Mouse (Mus musculus): Measurements from ENCODE around the gene Gm4553. TPM values are rescaled to one million over a fixed set of nuclear protein-coding genes. Genes with fewer than 3 reads are reported as not detected.
A peak's percentile ranks its signal among the peaks of the same experiment; 100 is the strongest.
"Not testable (repeated sequence)": the region's sequence is repeated elsewhere in the genome, so short reads cannot be mapped to it uniquely, and the experiment has no call there.

Gene Gm4553
- polyA plus RNA-seq (2012; rRNA removed), result not detected in 2 replicates

DNA sequence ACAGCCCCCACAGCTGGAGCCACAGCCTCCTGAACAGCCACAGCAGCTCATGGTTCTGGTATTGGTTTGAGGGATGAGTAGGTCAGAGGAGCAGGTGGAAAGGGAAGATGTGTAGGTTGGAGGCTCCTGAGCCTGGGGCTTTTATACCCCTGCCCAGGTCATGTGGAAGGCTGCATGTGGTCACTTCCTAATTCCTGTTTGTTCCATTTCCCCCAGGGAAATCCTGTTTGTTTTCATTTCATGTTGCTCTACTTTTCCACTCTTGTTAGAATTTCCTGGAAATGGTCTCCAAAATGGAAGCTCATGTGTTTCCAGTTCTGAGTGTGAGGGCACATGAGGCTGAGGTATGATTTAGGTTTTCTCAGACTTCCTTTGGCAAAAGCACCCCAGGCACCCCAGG is at the start of gene Gm4553:
Gm4553 (minus strand) TSS at position 101 of the 400 bp plus-strand sequence.
- H3K36me3 ChIP-seq (ENCODE audit: control insufficient read depth, insufficient read depth, low read length); H3K27ac ChIP-seq (ENCODE audit: insufficient read depth, low read depth, low read length); H3K4me3 ChIP-seq (ENCODE audit: low read depth, low read length); H3K4me1 ChIP-seq (ENCODE audit: control insufficient read depth, insufficient read depth, insufficient read length, low read length); H3K27me3 ChIP-seq (ENCODE audit: control insufficient read depth, insufficient read depth, low read length): not testable (repeated sequence)

DNA sequence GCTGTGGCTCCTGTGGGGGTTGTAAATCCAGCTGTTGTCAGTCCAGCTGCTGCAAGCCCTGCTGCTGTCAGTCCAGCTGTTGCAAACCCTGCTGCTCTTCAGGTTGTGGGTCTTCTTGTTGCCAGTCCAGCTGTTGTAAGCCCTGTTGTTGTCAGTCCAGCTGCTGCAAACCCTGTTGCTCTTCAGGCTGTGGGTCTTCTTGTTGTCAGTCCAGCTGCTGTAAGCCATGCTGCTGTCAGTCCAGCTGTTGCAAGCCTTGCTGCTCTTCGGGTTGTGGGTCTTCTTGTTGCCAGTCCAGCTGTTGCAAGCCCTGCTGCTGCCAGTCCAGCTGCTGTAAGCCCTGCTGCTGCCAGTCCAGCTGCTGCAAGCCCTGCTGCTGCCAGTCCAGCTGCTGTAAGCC is 46.6 kb upstream of the Gm4553 start:
- H3K27me3 ChIP-seq (ENCODE audit: control insufficient read depth, insufficient read depth, low read length); H3K4me3 ChIP-seq (ENCODE audit: low read depth, low read length); H3K36me3 ChIP-seq (ENCODE audit: control insufficient read depth, insufficient read depth, low read length); H3K27ac ChIP-seq (ENCODE audit: insufficient read depth, low read depth, low read length); H3K4me1 ChIP-seq (ENCODE audit: control insufficient read depth, insufficient read depth, insufficient read length, low read length): not testable (repeated sequence)
- WGBS, result 58% methylated on average over 1 of the region's 1 CpGs

DNA sequence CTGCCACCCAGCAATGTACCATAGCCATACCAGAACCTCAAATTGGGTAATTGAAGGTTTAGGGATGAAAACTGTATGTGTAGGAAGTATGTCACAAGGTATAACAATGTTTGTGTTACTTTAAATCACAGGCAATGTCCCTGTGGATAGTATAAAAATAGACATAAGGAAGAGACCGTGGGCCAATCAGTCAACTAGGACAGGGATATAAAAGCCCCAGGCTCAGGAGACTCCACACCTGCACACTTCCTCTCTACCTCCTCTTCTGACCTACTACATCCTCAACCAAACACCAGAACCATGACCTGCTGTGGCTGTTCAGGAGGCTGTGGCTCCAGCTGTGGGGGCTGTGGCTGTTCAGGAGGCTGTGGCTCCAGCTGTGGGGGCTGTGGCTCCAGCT is 46.0 kb upstream of the Gm4553 start, which contains the start of gene Gm7579:
Gm7579 (plus strand) TSS at position 301 of the 400 bp plus-strand sequence.
- Histone ChIP-seq H3K36me3 (ENCODE audit: control insufficient read depth, insufficient read depth, low read length) (no peaks in the 10 kb centered on the region), H3K4me3 (ENCODE audit: low read depth, low read length) (no peak within 1 kb of the TSS), H3K27ac (ENCODE audit: insufficient read depth, low read depth, low read length) (no peak within 1 kb of the TSS), H3K27me3 (ENCODE audit: control insufficient read depth, insufficient read depth, low read length) (no peaks in the 10 kb centered on the region), H3K4me1 (ENCODE audit: control insufficient read depth, insufficient read depth, insufficient read length, low read length) (no peaks in the 10 kb centered on the region)
- WGBS, result 43% methylated on average over 1 of the region's 1 CpGs
- TF ChIP-seq CTCF (IDR thresholded peaks at IDR 0.05; ENCODE audit: extremely low read depth, insufficient read length, insufficient replicate concordance, low read depth, low read length) (no peak), POLR2A (IDR thresholded peaks at IDR 0.05; ENCODE audit: low read depth, low read length) (no peak)

DNA sequence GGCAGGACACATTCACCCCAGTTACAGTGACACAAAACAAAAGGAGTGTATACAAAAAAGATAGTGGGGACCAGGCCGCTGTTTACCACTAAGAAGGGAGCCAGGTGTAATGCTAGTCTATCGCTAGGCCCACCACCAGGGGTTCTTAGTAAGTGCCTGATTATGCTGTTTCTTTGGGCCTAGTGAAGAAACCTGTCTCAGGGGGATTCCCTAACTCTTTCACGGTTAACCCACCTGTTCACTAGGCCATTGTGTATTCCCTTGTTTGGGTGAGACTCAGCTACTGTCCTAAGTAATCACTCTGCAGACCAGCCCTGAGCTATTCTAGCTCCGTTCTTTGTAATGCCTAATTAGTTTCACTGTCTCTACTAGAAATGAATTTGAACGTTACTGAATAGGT is 41.4 kb upstream of the Gm4553 start:
- not testable (repeated sequence) for H3K27ac ChIP-seq (ENCODE audit: insufficient read depth, low read depth, low read length); H3K36me3 ChIP-seq (ENCODE audit: control insufficient read depth, insufficient read depth, low read length); H3K27me3 ChIP-seq (ENCODE audit: control insufficient read depth, insufficient read depth, low read length); H3K4me3 ChIP-seq (ENCODE audit: low read depth, low read length)
- 94% methylated on average over 5 of the region's 5 CpGs for WGBS
- H3K4me1 ChIP-seq (ENCODE audit: control insufficient read depth, insufficient read depth, insufficient read length, low read length), result peaks cover 20% of the 10 kb centered on the region

DNA sequence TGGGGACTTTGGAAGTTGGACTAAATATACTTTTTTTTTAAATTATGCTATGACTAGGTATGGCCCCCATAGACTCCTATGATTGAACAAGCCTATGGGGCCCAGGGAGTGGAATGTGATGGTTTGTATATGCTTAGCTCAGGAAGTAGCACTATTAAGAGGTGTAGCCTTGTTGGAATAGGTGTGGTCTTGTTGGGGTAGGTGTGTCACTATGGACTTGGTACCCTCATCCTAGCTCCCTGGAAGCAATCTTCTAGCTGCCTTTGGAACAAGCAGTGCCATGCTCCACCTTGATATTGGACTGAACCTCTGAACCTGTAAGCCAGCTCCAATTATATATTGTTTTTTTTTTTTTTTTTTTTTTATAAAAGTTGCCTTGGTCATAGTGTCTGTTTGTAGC is 39.9 kb upstream of the Gm4553 start:
- no peak for TF ChIP-seq CTCF (IDR thresholded peaks at IDR 0.05; ENCODE audit: extremely low read depth, insufficient read length, insufficient replicate concordance, low read depth, low read length)
- no peak for TF ChIP-seq POLR2A (IDR thresholded peaks at IDR 0.05; ENCODE audit: low read depth, low read length)
- H3K36me3 ChIP-seq (ENCODE audit: control insufficient read depth, insufficient read depth, low read length), result no peaks in the 10 kb centered on the region
- H3K27ac ChIP-seq (ENCODE audit: insufficient read depth, low read depth, low read length), result no peak overlapping the region
- H3K4me1 ChIP-seq (ENCODE audit: control insufficient read depth, insufficient read depth, insufficient read length, low read length), result peaks cover 26% of the 10 kb centered on the region
- no peak overlapping the region for H3K4me3 ChIP-seq (ENCODE audit: low read depth, low read length)
- H3K27me3 ChIP-seq (ENCODE audit: control insufficient read depth, insufficient read depth, low read length), result no peaks in the 10 kb centered on the region

DNA sequence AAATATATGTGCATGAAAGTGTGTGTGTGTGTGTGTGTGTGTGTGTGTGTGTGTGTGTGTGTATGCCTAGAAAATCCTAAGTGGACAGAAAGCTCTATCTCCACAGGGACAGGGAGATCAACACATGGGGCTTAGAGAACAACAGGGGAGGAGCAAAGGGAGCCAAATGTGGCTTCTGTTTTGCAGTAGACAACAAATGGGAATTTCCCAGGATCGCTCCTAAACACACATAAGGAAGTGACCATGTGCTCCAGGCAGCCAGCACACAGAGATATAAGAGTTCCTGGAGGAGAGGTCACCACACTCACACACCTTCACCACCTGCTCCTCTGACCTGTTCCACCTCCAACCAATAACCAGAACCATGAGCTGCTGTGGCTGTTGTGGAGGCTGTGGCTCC is 35.5 kb upstream of the Gm4553 start, which contains the start of gene Krtap5-3:
Krtap5-3 (plus strand) TSS at position 301 of the 400 bp plus-strand sequence.
- Histone ChIP-seq H3K27me3 (ENCODE audit: control insufficient read depth, insufficient read depth, low read length) (no peaks in the 10 kb centered on the region), H3K4me3 (ENCODE audit: low read depth, low read length) (no peak within 1 kb of the TSS), H3K27ac (ENCODE audit: insufficient read depth, low read depth, low read length) (peak within 1 kb of the TSS; percentile 42), H3K4me1 (ENCODE audit: control insufficient read depth, insufficient read depth, insufficient read length, low read length) (peaks cover 38% of the 10 kb centered on the region), H3K36me3 (ENCODE audit: control insufficient read depth, insufficient read depth, low read length) (no peaks in the 10 kb centered on the region)
- TF ChIP-seq POLR2A (IDR thresholded peaks at IDR 0.05; ENCODE audit: low read depth, low read length), result no peak
- no peak for TF ChIP-seq CTCF (IDR thresholded peaks at IDR 0.05; ENCODE audit: extremely low read depth, insufficient read length, insufficient replicate concordance, low read depth, low read length)
- WGBS, result 19% methylated on average over 1 of the region's 1 CpGs

DNA sequence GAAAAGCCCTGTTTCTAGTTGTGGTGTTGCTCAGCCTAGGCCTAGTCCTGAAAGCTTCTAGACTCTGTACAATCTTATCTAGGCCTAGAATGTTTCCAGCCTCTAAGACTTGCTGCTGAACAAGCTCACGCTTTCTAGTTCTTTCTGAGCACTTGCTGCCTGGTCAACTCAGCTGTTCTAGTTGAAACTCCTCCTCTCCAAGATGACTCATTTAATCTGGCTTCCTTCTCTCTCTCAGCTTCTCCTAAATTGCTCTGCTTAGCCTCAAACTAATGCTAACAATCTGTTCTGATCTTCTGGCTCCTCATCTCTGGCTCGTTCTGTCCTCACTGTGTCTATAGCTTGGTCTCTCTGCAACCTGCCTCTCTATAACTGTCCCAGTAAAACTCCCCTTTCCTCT is 33.2 kb upstream of the Gm4553 start:
- Histone ChIP-seq H3K27ac (ENCODE audit: insufficient read depth, low read depth, low read length) (peak overlapping the region; percentile 56), H3K27me3 (ENCODE audit: control insufficient read depth, insufficient read depth, low read length) (no peaks in the 10 kb centered on the region; the same call in 1 of the 2 replicates), H3K36me3 (ENCODE audit: control insufficient read depth, insufficient read depth, low read length) (no peaks in the 10 kb centered on the region), H3K4me1 (ENCODE audit: control insufficient read depth, insufficient read depth, insufficient read length, low read length) (peaks cover 27% of the 10 kb centered on the region), H3K4me3 (ENCODE audit: low read depth, low read length) (no peak overlapping the region)
- TF ChIP-seq POLR2A (IDR thresholded peaks at IDR 0.05; ENCODE audit: low read depth, low read length) (no peak), CTCF (IDR thresholded peaks at IDR 0.05; ENCODE audit: extremely low read depth, insufficient read length, insufficient replicate concordance, low read depth, low read length) (no peak)
- WGBS, result 70% methylated on average over 2 of the region's 2 CpGs

DNA sequence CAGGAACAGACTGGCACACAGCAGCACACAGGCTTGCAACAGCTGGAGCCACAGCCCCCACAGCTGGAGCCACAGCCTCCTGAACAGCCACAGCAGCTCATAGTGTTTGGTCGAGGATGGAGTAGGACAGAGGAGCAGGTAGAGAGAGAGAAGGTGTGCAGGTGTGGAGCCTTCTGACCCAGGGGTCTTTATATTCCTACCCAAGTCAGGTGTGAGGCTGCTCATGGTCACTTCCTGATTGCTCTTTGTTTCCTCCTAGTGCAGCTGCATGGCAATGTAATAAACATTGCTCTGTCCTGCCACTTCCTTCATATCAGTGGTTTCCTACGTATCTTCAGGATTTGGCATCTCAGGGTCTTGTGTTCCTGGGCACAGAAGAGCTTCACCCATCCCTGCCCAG is 24.8 kb upstream of the Gm4553 start, which contains the start of gene Gm10153:
Gm10153 (minus strand) TSS at position 101 of the 400 bp plus-strand sequence.
- no peaks in the 10 kb centered on the region for H3K4me1 ChIP-seq (ENCODE audit: control insufficient read depth, insufficient read depth, insufficient read length, low read length)
- H3K4me3 ChIP-seq (ENCODE audit: low read depth, low read length), result no peak within 1 kb of the TSS
- H3K27ac ChIP-seq (ENCODE audit: insufficient read depth, low read depth, low read length), result no peak within 1 kb of the TSS
- H3K27me3 ChIP-seq (ENCODE audit: control insufficient read depth, insufficient read depth, low read length), result no peaks in the 10 kb centered on the region; the same call in 1 of the 2 replicates
- WGBS, result 12% methylated on average over 2 of the region's 2 CpGs
- TF ChIP-seq POLR2A (IDR thresholded peaks at IDR 0.05; ENCODE audit: low read depth, low read length) (no peak), CTCF (IDR thresholded peaks at IDR 0.05; ENCODE audit: extremely low read depth, insufficient read length, insufficient replicate concordance, low read depth, low read length) (no peak)
- no peaks in the 10 kb centered on the region for H3K36me3 ChIP-seq (ENCODE audit: control insufficient read depth, insufficient read depth, low read length)
